ENCODE assay signal across 21 mouse cellular contexts in genomic region chr7:52865755-52866154, GRCm38 (mm10).
DNase-seq lines count a peak whose midpoint lies in the region; ATAC-seq lines count a peak whose summit lies in the region.
"Had no signal": no experiment of that assay in that cellular context is flagged by ENCODE, and none has a peak within 500 bp of the region (broad histone marks: within the 10 kb centered on the region; RNA-seq: fewer than 3 reads in every experiment).

No protein-coding gene starts in this region.

- H3K36me3 ChIP-seq in forebrain, embryonic 10.5 days (replicated peaks) = no peaks in the 10 kb centered on the region
- H3K36me3 ChIP-seq: embryonic facial prominence, embryonic 15.5 days; forebrain, embryonic 15.5 days; heart, embryonic 10.5 days; hindbrain, embryonic 12.5 days had no signal

- 92% methylated on average over 1 of the region's 1 CpGs for WGBS in forebrain, embryonic 10.5 days

- no peak overlapping the region for H3K27ac ChIP-seq in forebrain, embryonic 10.5 days
- H3K27ac ChIP-seq: embryonic facial prominence, embryonic 15.5 days; forebrain, embryonic 15.5 days; heart, embryonic 10.5 days; hindbrain, embryonic 12.5 days had no signal

- peak; percentile 6 for DNase-seq in embryo, embryonic 10.5 days (ENCODE audit: low spot score)
- no peak for DNase-seq in embryo, embryonic 9.5 days (ENCODE audit: extremely low spot score)
- peak; percentile 0 for DNase-seq in 3134 (ENCODE audit: extremely low read depth, insufficient read length, low spot score)
- peak; percentile 88 for DNase-seq in 3T3-L1 (ENCODE audit: low read depth, low spot score)
- DNase-seq in adrenal gland, postnatal 14 days = peak; percentile 29
- DNase-seq in forebrain, embryonic 10.5 days (ENCODE audit: extremely low spot score, low spot score) = no peak
- DNase-seq: cerebellum, adult 2 months; cerebellum, postnatal 10 days; heart, adult 18-20 months; heart, postnatal 10 days; heart, postnatal 4 days; kidney, adult 9 months had no signal

- no peak overlapping the region for H3K4me3 ChIP-seq in forebrain, embryonic 10.5 days
- H3K4me3 ChIP-seq: embryonic facial prominence, embryonic 15.5 days; erythroblast, embryonic 14.5 days; forebrain, embryonic 15.5 days; heart, embryonic 10.5 days; hindbrain, embryonic 12.5 days had no signal

- H3K4me1 ChIP-seq in forebrain, embryonic 10.5 days = no peaks in the 10 kb centered on the region
- H3K4me1 ChIP-seq: embryonic facial prominence, embryonic 15.5 days; forebrain, embryonic 15.5 days; heart, embryonic 10.5 days; hindbrain, embryonic 12.5 days had no signal

- no peaks in the 10 kb centered on the region for H3K27me3 ChIP-seq in forebrain, embryonic 10.5 days (ENCODE audit: poor library complexity, severe bottlenecking)
- H3K27me3 ChIP-seq: embryonic facial prominence, embryonic 15.5 days; forebrain, embryonic 15.5 days; hindbrain, embryonic 12.5 days had no signal

- no peaks in the 10 kb centered on the region for H3K9me3 ChIP-seq in forebrain, embryonic 10.5 days
- H3K9me3 ChIP-seq: embryonic facial prominence, embryonic 15.5 days; forebrain, embryonic 15.5 days; heart, embryonic 10.5 days; hindbrain, embryonic 12.5 days had no signal

- ATAC-seq in megakaryocyte-erythroid progenitor cell, adult 5-6 weeks (replicated peaks; ENCODE audit: low FRiP score, low TSS enrichment, poor library complexity, severe bottlenecking) = no peak
- ATAC-seq: forebrain, embryonic 15.5 days; hindbrain, embryonic 16.5 days; inflammation-experienced regulatory T-cells, adult 6 months; intestine, postnatal 0 days had no signal

Comparison
In these comparisons a context has a peak if more than half of its experiments do, and no peak if none do; other contexts are left out.
1. DNase-seq: peak in embryo, embryonic 10.5 days (single experiment), 3134 (single experiment), 3T3-L1 (single experiment) and adrenal gland, postnatal 14 days (single experiment); none in embryo, embryonic 9.5 days (single experiment) and forebrain, embryonic 10.5 days (single experiment).